Mouse (Mus musculus): ENCODE results near the gene Arsa.
"Not testable (repeated sequence)": the region's sequence is repeated elsewhere in the genome, so short reads cannot be mapped to it uniquely, and the experiment has no call there.

The Arsa gene

GRCm38 (mm10) chr15:89455642-89456041, 21.6 kb downstream of the Arsa start:
- no peak for DNase-seq (ENCODE audit: extremely low spot score, low read depth, low spot score)

DNA sequence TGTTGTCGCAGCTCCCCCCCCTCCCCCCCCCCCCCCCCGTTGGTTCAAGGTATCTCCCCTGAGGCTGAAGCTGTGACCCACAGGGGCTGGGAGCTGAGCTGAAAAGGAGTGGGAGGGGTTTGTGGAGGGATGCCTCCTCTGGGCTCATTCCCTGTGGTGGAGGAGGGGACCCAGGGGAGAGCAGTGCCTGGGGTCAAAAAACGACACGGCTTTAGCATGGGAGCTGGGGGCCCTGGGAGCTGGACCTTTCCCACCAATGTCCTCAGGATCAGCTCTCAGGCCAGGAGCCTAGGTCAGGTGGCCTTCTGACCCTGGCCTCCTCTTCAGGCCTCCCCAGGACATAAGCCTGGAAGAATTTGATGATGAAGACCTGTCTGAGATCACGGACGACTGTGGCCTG, 22.4 kb downstream of the Arsa start:
- no peak for DNase-seq (ENCODE audit: extremely low spot score, low read depth, low spot score)

GRCm38 (mm10) chr15:89453865-89454478, 23.3 kb downstream of the Arsa start, which contains the start of gene Mapk8ip2:
Gene Mapk8ip2 (plus strand): TSS chr15:89453913.
- no peak for DNase-seq (ENCODE audit: extremely low spot score, low read depth, low spot score)

GRCm38 (mm10) chr15:89452906-89453864, 24.0 kb downstream of the Arsa start:
- no peak for DNase-seq (ENCODE audit: extremely low spot score, low read depth, low spot score)

GRCm38 (mm10) chr15:89442486-89443070, 34.6 kb downstream of the Arsa start:
- no peak for DNase-seq (ENCODE audit: extremely low spot score, low read depth, low spot score)

DNA sequence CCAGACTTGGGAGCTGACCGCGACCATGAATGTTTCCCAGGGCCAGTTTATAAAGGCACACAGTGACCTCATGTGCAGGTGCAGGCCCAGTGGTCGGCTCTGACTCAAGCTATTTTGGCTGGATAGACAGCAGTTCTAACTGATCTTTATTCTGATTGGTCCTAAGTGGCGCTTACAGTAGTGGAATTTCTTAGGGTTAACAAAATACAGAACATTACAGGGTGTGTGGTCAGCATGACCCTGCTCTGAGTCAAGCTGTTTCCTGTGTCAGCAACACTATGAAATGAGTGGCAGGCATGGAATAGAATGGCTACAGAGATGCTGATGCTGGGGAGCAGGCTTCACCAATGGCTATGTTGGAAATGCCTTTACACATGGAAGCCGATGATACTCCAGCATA, 41.3 kb downstream of the Arsa start:
- no peak for DNase-seq (ENCODE audit: extremely low spot score, low read depth, low spot score)

DNA sequence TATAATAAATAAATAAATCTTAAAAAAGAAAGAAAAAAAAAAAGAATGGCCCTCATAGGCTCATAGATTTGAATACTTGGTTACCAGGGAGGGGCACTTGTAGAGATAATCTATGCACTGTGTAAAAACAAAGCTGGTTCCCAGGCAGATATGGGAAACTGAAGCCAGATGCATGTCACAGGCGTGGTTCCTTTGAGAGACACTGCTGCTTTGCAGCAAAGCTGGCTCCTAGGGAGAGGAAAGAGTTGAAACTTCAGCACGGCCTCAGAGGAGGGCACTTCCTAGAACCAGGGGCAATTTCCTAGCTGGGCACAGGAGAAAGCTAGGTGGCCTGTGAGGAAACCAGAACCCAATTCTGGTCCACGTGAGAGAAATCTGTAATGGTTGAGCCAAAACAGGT, 43.1 kb downstream of the Arsa start:
- DNase-seq (ENCODE audit: extremely low spot score, low read depth, low spot score): no peak

DNA sequence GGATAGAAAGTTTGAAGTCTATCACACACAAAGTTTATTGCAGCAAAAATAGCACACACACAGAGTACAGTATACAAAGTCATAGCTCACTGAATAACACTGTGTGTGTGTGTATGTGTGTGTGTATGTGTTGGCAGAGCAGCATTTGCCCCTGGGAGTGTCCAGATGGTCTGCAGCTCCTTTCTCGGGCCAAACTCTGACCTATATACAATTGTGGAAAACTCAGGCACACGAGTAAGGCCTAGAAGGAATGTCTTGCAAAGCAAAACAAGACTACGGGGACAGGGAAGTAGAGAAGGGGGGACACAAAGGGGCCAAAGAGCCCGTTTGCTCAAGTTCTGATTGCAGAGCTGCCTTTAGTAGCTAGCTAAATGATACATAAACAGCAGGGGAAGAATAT, 44.3 kb downstream of the Arsa start:
- DNase-seq (ENCODE audit: extremely low spot score, low read depth, low spot score): no peak

DNA sequence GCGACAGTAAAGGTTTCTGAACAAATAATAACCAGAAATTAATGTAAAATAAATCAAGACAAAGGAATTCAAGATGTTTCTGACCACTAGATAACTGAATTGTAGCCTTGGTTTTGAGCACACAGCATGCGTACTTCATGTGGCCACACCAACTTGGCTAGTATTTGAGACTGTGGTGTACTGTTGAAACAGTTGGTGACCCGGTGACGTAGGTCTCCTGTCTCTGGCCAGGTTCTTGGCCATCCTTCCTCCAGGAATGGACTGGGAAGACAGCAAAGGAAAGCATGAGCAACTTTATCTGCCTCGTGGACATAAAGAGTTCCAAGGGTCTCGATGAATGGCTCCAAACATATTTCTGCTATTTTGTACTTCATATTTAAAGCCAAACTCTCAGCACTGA, 45.4 kb downstream of the Arsa start:
- no peak for DNase-seq (ENCODE audit: extremely low spot score, low read depth, low spot score)

DNA sequence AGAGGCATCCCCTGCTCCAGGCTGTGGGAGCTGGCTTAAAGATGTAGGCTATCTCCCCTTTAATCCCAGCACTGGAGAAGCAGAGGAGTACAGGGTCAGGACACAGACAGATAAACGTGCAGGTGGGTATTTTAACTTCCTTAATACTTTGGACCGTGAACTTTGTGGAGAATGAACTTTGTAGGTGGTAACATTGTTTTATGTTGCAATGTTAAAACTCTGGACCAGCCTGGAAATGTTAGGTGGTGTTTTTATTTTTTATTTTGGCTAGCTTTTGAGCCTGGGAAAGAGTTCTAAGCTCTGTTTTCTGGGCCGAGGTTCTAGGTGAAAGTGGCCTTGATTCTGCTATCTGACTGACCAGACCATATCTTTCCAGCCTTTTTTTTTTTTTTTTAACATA, 46.0 kb downstream of the Arsa start:
- DNase-seq (ENCODE audit: extremely low spot score, low read depth, low spot score): no peak

GRCm38 (mm10) chr15:89430771-89431170, 46.5 kb downstream of the Arsa start:
- not testable (repeated sequence) for DNase-seq (ENCODE audit: extremely low spot score, low read depth, low spot score)

GRCm38 (mm10) chr15:89430341-89430740, 46.9 kb downstream of the Arsa start:
- no peak for DNase-seq (ENCODE audit: extremely low spot score, low read depth, low spot score)

DNA sequence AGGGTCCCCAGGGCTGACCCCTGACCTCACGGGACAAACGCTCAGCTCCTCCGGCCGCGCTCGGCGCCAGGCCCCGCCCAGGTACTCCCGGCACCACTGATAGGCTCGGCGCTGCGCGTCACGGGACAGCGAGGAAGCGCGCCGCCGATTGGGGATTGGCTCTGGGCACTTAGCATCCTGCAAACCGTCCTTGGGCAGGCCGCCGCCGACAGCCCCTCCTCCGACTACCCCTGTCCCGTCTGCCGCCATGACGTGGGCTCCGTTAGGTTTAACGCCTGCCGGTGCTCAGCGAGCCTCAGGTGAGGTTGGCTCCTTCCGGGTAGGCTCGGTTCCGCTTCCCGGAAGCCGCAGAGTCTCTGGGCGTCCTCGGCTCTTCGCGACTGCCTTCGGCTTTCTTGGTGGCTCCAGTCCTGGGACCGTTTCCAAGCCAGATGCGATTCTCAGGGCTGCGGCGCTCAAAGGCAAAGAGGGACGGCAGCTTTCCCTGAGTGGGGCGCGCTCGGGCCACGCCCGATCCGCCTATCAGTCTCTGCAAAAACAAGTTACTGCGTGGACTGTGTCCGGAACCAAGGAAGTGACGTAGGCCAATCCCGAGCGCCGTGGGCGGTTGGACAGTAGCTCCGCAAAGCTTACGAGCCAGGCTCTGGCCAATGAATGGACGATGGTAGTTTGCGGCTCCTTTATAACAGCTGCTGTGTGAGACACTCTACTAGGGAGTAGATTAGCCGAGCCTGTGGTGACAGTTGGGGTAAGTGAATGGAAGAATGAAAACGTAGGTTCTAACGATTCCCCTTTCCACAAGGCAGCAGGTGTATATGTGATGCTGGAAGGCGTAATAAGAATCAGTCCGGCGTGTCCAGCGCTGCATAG, 47.6 kb downstream of the Arsa start, which contains the start of the genes C730034F03Rik, Gm44502 and Chkb:
Gene C730034F03Rik (plus strand): TSS at position 238 of the 870 bp plus-strand sequence.
Gene Gm44502 (minus strand): TSS at position 345 of the 870 bp plus-strand sequence.
Gene Chkb (minus strand): TSS at position 557 of the 870 bp plus-strand sequence.
- DNase-seq (ENCODE audit: extremely low spot score, low read depth, low spot score): peak; percentile 86

DNA sequence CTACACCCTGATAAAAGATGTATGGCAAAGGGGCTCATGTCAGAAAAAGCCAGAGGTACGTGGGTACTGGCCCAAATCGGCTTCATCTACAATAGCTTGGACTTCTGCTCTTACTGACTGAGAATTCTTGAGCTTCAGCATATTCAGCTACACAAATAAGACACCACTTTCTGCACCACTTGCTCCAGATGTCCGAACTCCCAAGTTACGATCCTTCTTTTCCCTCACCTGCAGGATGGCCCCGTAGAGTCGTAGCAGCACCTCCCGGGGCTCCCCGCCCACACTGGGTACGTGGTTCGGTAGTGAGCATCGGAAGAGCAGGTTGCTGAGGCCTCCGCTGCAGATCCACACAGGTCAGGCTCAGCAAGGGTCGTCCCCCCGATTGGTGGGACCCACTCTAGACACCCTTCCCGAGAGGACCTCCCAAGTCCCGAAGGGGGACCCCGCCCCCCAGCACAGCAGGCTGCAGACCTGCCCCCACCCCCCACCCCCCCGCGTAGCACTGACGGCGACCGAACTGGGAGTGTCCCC, 48.3 kb downstream of the Arsa start:
- DNase-seq (ENCODE audit: extremely low spot score, low read depth, low spot score): no peak

DNA sequence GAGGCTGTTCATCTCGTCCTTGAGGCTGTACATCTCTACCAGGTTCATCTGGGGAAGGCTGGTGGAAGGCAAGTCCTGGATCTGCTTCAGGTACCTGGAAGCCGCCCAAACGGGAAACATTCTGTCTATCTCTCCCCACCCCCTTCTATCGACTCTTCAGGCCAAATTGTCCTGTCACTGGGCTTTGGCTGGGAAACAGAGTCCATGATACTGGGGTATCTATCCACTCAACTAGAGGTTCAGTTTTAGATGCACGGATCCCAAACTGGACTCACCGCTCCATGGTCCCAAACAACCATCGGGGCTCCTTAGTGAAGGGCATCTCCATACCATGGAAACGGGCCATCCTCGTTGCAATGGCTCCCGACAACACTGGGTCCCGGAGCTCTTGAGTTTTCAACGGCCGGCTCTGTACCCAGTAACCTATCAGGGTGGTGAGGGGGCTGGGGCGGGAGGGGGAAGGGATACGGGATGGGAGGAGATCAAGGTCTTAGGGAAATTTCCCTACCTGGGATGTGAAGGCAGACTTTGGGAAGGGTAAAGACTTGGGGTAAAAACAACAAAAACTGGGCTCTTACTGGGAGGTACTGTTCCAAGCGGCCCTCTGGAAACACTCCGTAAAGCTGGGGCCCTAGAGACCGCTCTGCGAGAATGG, 49.0 kb downstream of the Arsa start:
- no peak for DNase-seq (ENCODE audit: extremely low spot score, low read depth, low spot score)

- no peak for DNase-seq (ENCODE audit: extremely low spot score, low read depth, low spot score)
Observed at GRCm38 (mm10) chr15:89426716-89427115, 50.5 kb downstream of the Arsa start.

GRCm38 (mm10) chr15:89425711-89426121, 51.5 kb downstream of the Arsa start, which contains the start of gene Cpt1b:
Gene Cpt1b (minus strand): TSS chr15:89425863.
- DNase-seq (ENCODE audit: extremely low spot score, low read depth, low spot score): no peak

DNA sequence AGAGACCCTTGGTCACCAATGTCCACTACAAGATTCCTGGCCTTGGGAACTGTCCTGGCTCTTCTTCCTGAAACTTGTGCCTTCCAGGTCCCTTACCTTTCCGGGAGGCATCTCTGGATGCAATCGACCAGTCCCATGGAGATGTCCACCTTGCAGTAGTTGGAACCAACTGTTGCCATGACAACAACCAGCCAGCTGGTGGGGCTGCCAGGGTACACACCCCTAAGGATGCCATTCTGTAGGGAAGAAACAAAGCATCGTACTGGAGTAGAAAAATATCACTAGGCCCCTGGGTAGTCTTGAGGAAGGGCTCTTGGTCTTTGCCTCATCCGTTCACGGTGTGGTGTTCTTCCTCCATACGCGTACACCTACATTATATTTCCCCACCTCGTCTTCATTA, 52.6 kb downstream of the Arsa start:
- DNase-seq (ENCODE audit: extremely low spot score, low read depth, low spot score): no peak

All from hindlimb bud, embryonic 11.5 days (tissue).